Comparison of ENCODE assay signal across 7 mouse cellular contexts in the genomic region with DNA sequence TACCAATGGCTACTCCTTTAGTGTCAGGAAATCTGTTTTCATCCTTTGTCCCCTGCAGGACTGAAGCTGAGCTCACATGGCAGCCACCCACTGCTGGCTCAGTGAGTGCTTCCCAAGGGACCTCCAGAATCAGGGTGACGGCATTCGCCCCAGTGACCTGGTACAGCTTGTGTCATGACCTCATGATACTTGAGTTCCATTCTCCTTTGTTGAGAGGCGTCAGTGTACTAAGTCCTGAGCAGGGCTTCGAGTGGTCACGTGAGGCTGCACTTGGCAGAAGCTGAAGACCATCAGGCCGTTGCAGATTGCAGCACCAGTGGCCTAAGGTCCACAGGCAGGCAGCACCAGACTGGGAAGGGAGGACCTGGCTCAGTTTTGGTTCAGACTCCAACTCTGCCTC.
DNase-seq lines count a peak whose midpoint lies in the region.

No protein-coding gene starts in this region.

- intact Hi-C loops in left cerebral cortex, postnatal 14 days (cut with DNase I), result no loop called here

- DNase-seq in left cerebral cortex, adult 11 months (ENCODE audit: low spot score), result peak; percentile 70
- DNase-seq in left cerebral cortex, postnatal 14 days (ENCODE audit: low spot score in 2 of 2), result no peak
- peak; percentile 79 to 87 for DNase-seq in cerebellum, postnatal 10 days
- DNase-seq in heart, adult 9 months (ENCODE audit: low spot score in 2 of 2), result peak; percentile 64 to 76
- peak; percentile 88 to 93 for DNase-seq in lung, adult 18-20 months
- DNase-seq in c-Kit-positive CD71-positive TER-119-positive erythroid progenitor cells, embryonic 14.5 days (ENCODE audit: low spot score), result no peak
- DNase-seq in yolk sac, embryonic 10.5 days (ENCODE audit: low spot score), result no peak

Comparison
In these comparisons a context has a peak if more than half of its experiments do, and no peak if none do; other contexts are left out.
1. DNase-seq: peak in left cerebral cortex, adult 11 months (single experiment), cerebellum, postnatal 10 days (2 of 2), heart, adult 9 months (2 of 2) and lung, adult 18-20 months (2 of 2); none in left cerebral cortex, postnatal 14 days (0 of 2), c-Kit-positive CD71-positive TER-119-positive erythroid progenitor cells, embryonic 14.5 days (single experiment) and yolk sac, embryonic 10.5 days (single experiment).